Mouse (Mus musculus): Measurements from ENCODE around the gene 4930404H24Rik. TPM values are rescaled to one million over a fixed set of nuclear protein-coding genes. Genes with fewer than 3 reads are reported as not detected.

Gene 4930404H24Rik
- total and polyA plus RNA-seq, 2 experiments from 2014 or later, result not detected

DNA sequence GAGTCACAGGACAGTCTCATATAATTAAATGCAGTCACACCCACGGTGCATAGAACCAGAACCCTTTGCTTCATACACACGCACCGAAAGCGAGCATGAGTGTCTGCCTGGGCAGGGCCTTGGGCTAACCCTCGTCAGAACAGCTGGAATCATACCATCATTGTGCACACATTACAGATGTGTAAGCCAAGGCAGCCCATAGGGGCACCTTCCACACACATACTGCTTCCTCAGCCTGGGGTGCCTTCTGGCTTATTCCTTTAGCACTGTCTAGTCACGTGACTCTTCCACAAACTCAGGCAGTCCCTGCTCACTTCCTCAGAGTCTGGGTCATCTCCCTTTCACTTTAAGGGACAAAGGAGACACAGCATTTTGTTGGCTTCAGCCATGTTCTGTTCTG lies 3.7 kb downstream of the 4930404H24Rik start:
- H3K27ac ChIP-seq (ENCODE audit: low read depth, low read length), result no peak overlapping the region
- H3K27me3 ChIP-seq (ENCODE audit: insufficient read depth, low read length), result no peaks in the 10 kb centered on the region
- TF ChIP-seq CTCF (IDR thresholded peaks at IDR 0.05; ENCODE audit: low read depth), result no peak
- DNase-seq (no peak), ATAC-seq (no peak)
- H3K9ac ChIP-seq, result no peak overlapping the region
- H3K36me3 ChIP-seq (ENCODE audit: insufficient read depth), result no peaks in the 10 kb centered on the region
- peaks cover 32% of the 10 kb centered on the region for H3K4me1 ChIP-seq (ENCODE audit: insufficient read depth)
- H3K4me3 ChIP-seq (ENCODE audit: low read depth, low read length), result no peak overlapping the region
- 72% methylated on average over 6 of the region's 6 CpGs for WGBS
- H3K9me3 ChIP-seq (ENCODE audit: low read length), result no peaks in the 10 kb centered on the region
- H3K4me2 ChIP-seq (ENCODE audit: low read depth), result no peak overlapping the region

DNA sequence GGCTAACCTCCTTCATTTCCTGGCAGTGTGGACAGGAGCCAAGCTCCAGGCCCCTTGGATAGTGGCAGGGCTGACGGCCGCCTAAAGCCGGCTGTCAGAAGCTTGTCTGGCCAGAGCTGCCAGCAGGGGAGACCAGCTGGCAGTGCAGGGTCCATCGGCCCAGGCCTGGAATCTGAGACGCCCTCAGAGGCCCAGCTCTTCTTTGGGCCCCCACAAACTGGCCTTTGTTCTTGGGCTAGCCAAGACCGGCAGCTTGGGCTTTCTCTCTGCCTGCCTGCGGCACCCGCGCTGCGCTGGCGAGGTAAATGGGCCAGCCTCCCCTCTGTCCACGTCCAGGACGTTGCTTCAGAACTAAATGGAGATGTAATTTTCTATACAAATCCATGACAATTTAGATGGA lies 4.3 kb downstream of the 4930404H24Rik start:
- ATAC-seq (peak; percentile 19), DNase-seq (peak; percentile 66)
- no peaks in the 10 kb centered on the region for H3K9me3 ChIP-seq (ENCODE audit: low read length)
- no peak overlapping the region for H3K4me3 ChIP-seq (ENCODE audit: low read depth, low read length)
- no peak overlapping the region for H3K4me2 ChIP-seq (ENCODE audit: low read depth)
- no peaks in the 10 kb centered on the region for H3K36me3 ChIP-seq (ENCODE audit: insufficient read depth)
- WGBS, result 19% methylated on average over 13 of the region's 13 CpGs
- no peak for TF ChIP-seq CTCF (IDR thresholded peaks at IDR 0.05; ENCODE audit: low read depth)
- H3K27ac ChIP-seq (ENCODE audit: low read depth, low read length), result 0 out of 2 replicates have a peak overlapping the region, but pooled peaks have one; percentile 40
- no peaks in the 10 kb centered on the region for H3K27me3 ChIP-seq (ENCODE audit: insufficient read depth, low read length)
- no peak overlapping the region for H3K9ac ChIP-seq
- peaks cover 27% of the 10 kb centered on the region; the same call in 1 of the 2 replicates for H3K4me1 ChIP-seq (ENCODE audit: insufficient read depth)

DNA sequence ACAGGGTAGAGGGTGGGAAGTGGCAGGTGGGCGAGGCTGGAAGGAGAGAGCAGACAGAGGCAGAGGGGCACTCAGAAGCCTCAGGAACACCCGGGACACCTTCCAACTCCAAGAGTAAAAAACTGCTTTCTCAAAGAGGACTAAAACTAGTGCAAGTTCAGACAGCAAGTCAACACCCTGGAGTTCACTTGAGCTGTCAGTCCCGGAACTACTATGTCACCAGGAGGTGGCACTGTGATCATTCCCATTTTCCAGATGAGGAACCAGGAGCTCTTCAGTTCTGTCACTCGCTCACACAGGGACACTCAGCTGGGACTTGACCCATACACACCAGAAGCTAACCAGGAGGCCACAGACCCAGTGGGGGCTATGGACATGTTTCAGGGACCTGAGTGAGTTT lies 6.6 kb downstream of the 4930404H24Rik start:
- DNase-seq, result no peak
- H3K4me1 ChIP-seq (ENCODE audit: insufficient read depth), result peaks cover 16% of the 10 kb centered on the region; the same call in 1 of the 2 replicates
- no peak for ATAC-seq

DNA sequence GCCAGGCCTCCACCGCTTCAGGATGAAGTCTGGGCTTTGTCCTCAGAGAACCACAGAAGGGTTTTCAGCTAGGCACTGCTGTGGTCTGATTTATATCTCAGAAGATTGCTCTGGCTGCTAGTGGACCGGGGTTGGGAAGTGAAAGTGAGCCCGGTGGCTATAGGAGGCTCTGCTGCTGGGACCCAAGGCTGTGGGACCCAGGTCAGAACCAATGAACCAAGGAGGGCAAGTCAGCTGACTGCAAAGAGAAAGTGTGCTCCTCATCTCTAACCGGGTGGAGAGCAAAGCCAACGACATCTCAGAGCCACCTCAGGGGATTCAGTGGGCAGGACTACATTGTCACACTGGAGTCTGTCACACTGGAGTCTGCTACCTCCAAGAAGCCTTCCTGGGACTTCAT lies 13.8 kb downstream of the 4930404H24Rik start:
- DNase-seq (no peak), ATAC-seq (no peak)
- Histone ChIP-seq H3K9me3 (ENCODE audit: low read length) (no peaks in the 10 kb centered on the region), H3K27me3 (ENCODE audit: insufficient read depth, low read length) (no peaks in the 10 kb centered on the region), H3K27ac (ENCODE audit: low read depth, low read length) (no peak overlapping the region), H3K4me2 (ENCODE audit: low read depth) (no peak overlapping the region), H3K36me3 (ENCODE audit: insufficient read depth) (no peaks in the 10 kb centered on the region), H3K4me1 (ENCODE audit: insufficient read depth) (no peaks in the 10 kb centered on the region), H3K4me3 (ENCODE audit: low read depth, low read length) (no peak overlapping the region), H3K9ac (no peak overlapping the region)
- WGBS, result 82% methylated on average over 5 of the region's 5 CpGs
- TF ChIP-seq CTCF (IDR thresholded peaks at IDR 0.05; ENCODE audit: low read depth), result no peak

More for the DNA sequence above, 6.6 kb downstream of the 4930404H24Rik start:
- Histone ChIP-seq H3K27me3 (ENCODE audit: insufficient read depth, low read length) (no peaks in the 10 kb centered on the region), H3K9ac (no peak overlapping the region), H3K9me3 (ENCODE audit: low read length) (no peaks in the 10 kb centered on the region), H3K36me3 (ENCODE audit: insufficient read depth) (no peaks in the 10 kb centered on the region), H3K4me3 (ENCODE audit: low read depth, low read length) (no peak overlapping the region), H3K27ac (ENCODE audit: low read depth, low read length) (no peak overlapping the region), H3K4me2 (ENCODE audit: low read depth) (no peak overlapping the region)
- peak; percentile 48 for TF ChIP-seq CTCF (IDR thresholded peaks at IDR 0.05; ENCODE audit: low read depth)
- WGBS, result 62% methylated on average over 4 of the region's 4 CpGs

DNA sequence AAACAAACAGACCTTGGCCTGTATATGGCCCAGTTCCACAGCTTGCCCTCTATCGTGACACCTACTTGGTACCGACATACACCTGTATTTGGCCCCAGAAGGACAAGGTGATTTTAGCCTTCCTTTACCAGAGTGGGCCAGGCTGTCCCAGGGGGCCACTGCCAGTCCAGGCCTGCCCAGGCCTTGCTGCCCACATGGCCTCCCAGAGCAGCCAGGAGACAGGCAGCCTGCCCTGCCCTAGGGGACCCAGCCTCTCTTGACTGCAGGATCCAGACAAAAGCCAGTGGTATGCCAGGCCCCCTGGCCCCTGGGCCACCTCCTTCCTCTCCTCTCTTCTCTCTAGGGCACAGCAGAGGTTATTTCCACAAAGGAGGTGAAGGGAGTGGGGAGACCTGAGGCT lies 15.4 kb downstream of the 4930404H24Rik start:
- Histone ChIP-seq H3K9me3 (ENCODE audit: low read length) (no peaks in the 10 kb centered on the region), H3K4me1 (ENCODE audit: insufficient read depth) (no peaks in the 10 kb centered on the region), H3K4me2 (ENCODE audit: low read depth) (no peak overlapping the region), H3K9ac (no peak overlapping the region), H3K36me3 (ENCODE audit: insufficient read depth) (no peaks in the 10 kb centered on the region), H3K4me3 (ENCODE audit: low read depth, low read length) (no peak overlapping the region), H3K27me3 (ENCODE audit: insufficient read depth, low read length) (no peaks in the 10 kb centered on the region), H3K27ac (ENCODE audit: low read depth, low read length) (0 out of 2 replicates have a peak overlapping the region, but pooled peaks have one; percentile 21)
- no peak for DNase-seq
- WGBS, result 95% methylated on average over 2 of the region's 2 CpGs
- no peak for TF ChIP-seq CTCF (IDR thresholded peaks at IDR 0.05; ENCODE audit: low read depth)
- no peak for ATAC-seq

DNA sequence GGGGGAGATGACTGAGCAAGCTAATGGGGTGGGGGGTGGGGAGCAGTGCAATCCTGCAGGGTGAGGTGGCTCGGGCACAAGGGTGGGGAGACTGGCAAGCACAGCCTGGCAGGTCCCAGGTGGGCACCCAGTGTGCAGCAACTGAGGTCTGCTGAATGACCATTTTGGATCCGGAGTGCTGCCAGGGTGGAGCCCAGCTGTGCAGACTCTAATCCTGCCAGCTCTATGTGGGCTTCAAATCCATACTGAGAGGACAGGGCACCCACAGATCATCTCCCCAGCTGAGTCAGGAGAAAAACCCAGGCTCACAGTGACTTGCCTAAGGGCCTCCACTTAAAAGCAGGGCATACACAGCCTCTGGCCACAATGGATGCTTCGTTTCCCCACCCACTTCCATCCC lies 15.8 kb downstream of the 4930404H24Rik start:
- no peaks in the 10 kb centered on the region for H3K27me3 ChIP-seq (ENCODE audit: insufficient read depth, low read length)
- H3K4me3 ChIP-seq (ENCODE audit: low read depth, low read length), result no peak overlapping the region
- H3K9ac ChIP-seq, result no peak overlapping the region
- no peaks in the 10 kb centered on the region for H3K4me1 ChIP-seq (ENCODE audit: insufficient read depth)
- ATAC-seq (no peak), DNase-seq (no peak)
- no peaks in the 10 kb centered on the region for H3K36me3 ChIP-seq (ENCODE audit: insufficient read depth)
- H3K27ac ChIP-seq (ENCODE audit: low read depth, low read length), result no peak overlapping the region
- no peaks in the 10 kb centered on the region for H3K9me3 ChIP-seq (ENCODE audit: low read length)
- WGBS, result 63% methylated on average over 3 of the region's 3 CpGs
- no peak for TF ChIP-seq CTCF (IDR thresholded peaks at IDR 0.05; ENCODE audit: low read depth)
- no peak overlapping the region for H3K4me2 ChIP-seq (ENCODE audit: low read depth)

DNA sequence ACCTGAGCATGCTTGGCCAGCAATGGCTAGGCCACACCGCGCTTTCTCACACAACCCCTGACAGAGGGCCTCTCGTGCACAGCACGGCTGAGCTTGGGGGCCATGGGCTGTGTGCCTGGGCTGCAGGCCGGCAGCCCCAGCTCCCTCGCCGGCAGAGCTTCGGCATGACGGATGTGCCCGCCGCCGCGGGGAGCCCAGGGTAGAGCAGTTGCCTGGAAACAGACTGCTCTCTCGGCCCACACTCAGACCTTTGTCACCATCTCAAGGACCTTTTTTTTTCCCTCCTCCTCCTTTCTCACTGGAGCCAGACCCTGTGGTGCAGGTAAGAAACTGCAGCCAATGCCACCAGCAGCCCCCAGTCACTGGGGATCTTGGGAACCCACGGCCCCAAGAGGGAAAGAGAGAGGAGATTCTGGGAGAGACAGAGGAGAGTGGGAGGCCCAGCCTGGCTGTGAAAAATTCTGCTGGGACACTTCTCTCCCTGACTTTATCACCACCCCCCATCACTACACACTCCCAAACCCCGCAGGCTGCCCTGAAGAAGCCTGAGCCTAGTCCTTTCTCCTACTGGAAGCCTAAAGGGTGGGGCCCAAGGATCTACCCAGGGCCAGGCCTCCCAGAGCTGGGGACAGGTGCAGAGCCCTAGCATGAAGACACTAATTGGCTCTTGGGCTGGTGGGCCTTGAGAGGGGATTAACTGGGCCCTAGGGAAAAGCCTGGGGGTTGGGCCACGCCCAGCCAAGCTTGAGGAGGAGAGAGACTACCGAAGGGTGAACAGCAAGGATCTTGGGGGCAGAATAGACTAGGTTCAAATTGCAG lies 16.8 kb downstream of the 4930404H24Rik start:
- 17% methylated on average over 18 of the region's 18 CpGs for WGBS
- no peaks in the 10 kb centered on the region for H3K27me3 ChIP-seq (ENCODE audit: insufficient read depth, low read length)
- no peaks in the 10 kb centered on the region for H3K36me3 ChIP-seq (ENCODE audit: insufficient read depth)
- no peak overlapping the region for H3K4me2 ChIP-seq (ENCODE audit: low read depth)
- no peak for DNase-seq
- TF ChIP-seq CTCF (IDR thresholded peaks at IDR 0.05; ENCODE audit: low read depth), result no peak
- peak; percentile 73 for ATAC-seq
- H3K4me3 ChIP-seq (ENCODE audit: low read depth, low read length), result no peak overlapping the region
- H3K27ac ChIP-seq (ENCODE audit: low read depth, low read length), result peak overlapping the region; percentile 58; the same call in 1 of the 2 replicates
- no peaks in the 10 kb centered on the region for H3K9me3 ChIP-seq (ENCODE audit: low read length)
- no peak overlapping the region for H3K9ac ChIP-seq
- no peaks in the 10 kb centered on the region for H3K4me1 ChIP-seq (ENCODE audit: insufficient read depth)

All from forebrain, postnatal 0 days (tissue).